ENCODE assay signal across 10 mouse cellular contexts in genomic region chr12:76752652-76753318, GRCm38 (mm10). TPM values are rescaled to one million over a fixed set of nuclear protein-coding genes. Genes with fewer than 3 reads are reported as not detected.
DNase-seq lines count a peak whose midpoint lies in the region; ATAC-seq and TF ChIP-seq lines count a peak whose summit lies in the region.
"Had no signal": no experiment of that assay in that cellular context is flagged by ENCODE, and none has a peak within 500 bp of the region (broad histone marks: within the 10 kb centered on the region; RNA-seq: fewer than 3 reads in every experiment).

No protein-coding gene starts in this region.

- ATAC-seq in inflammation-experienced regulatory T-cells, adult 6 months, result peak; percentile 95

- no peaks in the 10 kb centered on the region for H3K36me3 ChIP-seq in spleen, adult 2 months (ENCODE audit: control insufficient read depth, insufficient read depth, low read length)

- H3K4me3 ChIP-seq in spleen, adult 2 months (ENCODE audit: extremely low read depth, insufficient read depth, insufficient read length), result no peak overlapping the region

- H3K4me1 ChIP-seq in spleen, adult 2 months (ENCODE audit: control insufficient read depth, insufficient read depth, insufficient read length), result peaks cover 2% of the 10 kb centered on the region; the same call in 1 of the 2 replicates

- no peak for TF ChIP-seq POLR2A in spleen, adult 2 months (IDR thresholded peaks at IDR 0.05; ENCODE audit: low read depth, low read length)

- 32% methylated on average over 14 of the region's 14 CpGs for WGBS in spleen, adult 2 months

- DNase-seq in adrenal gland, postnatal 10 days, result peak; percentile 46
- no peak for DNase-seq in adrenal gland, adult 18-20 months (ENCODE audit: low spot score in 2 of 2)
- peak; percentile 23 to 50 for DNase-seq in spleen, adult 2 months (ENCODE audit: low read depth in 1 of 2, low spot score in 2 of 2)
- no peak for DNase-seq in spleen, adult 12 weeks (ENCODE audit: low spot score)
- DNase-seq in embryo, embryonic 11.5 days (ENCODE audit: low read depth, low spot score), result peak; percentile 29
- DNase-seq in lung, postnatal 36 days, result peak; percentile 76
- DNase-seq in testis, postnatal 10 days (ENCODE audit: low spot score), result peak; percentile 46

- no peak; the same call in 1 of the 2 replicates for TF ChIP-seq CTCF in spleen, adult 2 months (IDR thresholded peaks at IDR 0.05; ENCODE audit: extremely low read depth, insufficient read depth, insufficient read length, insufficient replicate concordance)

- H3K27ac ChIP-seq in spleen, adult 2 months (ENCODE audit: insufficient read depth, low read length), result no peak overlapping the region; the same call in 1 of the 2 replicates

- no peaks in the 10 kb centered on the region for H3K27me3 ChIP-seq in spleen, adult 2 months (ENCODE audit: control insufficient read depth, insufficient read depth, low read length)

RNA-seq across cellular contexts. Expression of gene Churc1, which starts 12.6 kb away (rescaled TPM):
- total RNA-seq in adrenal gland, postnatal 10 days (2021), result 10 to 100 TPM; 76.2 to 77.6 TPM
- total RNA-seq in adrenal gland, adult 18-20 months (2021), result 10 to 100 TPM; 74.5 to 78.6 TPM
- 15.5 and 25.6 TPM in 2 replicates for polyA plus RNA-seq in spleen, adult 2 months (2012; rRNA removed)
- 100 to 1,000 TPM; 126 to 167 (median 138) TPM for polyA plus RNA-seq in inflammation-experienced regulatory T-cells, adult 6 months (2017; shearing (Covaris generic))

RNA-seq across cellular contexts. Expression of gene Fntb, which starts 12.6 kb away (rescaled TPM):
- total RNA-seq in adrenal gland, postnatal 10 days (2021), result 10 to 100 TPM; 17.9 to 20.1 TPM
- 10 to 100 TPM; 12.8 to 14.9 TPM for total RNA-seq in adrenal gland, adult 18-20 months (2021)
- 18.7 and 19.8 TPM in 2 replicates for polyA plus RNA-seq in spleen, adult 2 months (2012; rRNA removed)
- 10 to 100 TPM; 10.6 to 28.4 (median 16.2) TPM for polyA plus RNA-seq in inflammation-experienced regulatory T-cells, adult 6 months (2017; shearing (Covaris generic))

RNA-seq across cellular contexts. Expression of gene Sptb, which starts 42.4 kb away (rescaled TPM):
- 10 to 100 TPM; 35.9 to 43.5 TPM for total RNA-seq in adrenal gland, postnatal 10 days (2021)
- 10 to 100 TPM in 1 of 2 experiments, 1 to 10 TPM in 1; 9.8 to 51.4 TPM for total RNA-seq in adrenal gland, adult 18-20 months (2021)
- 18.1 and 18.9 TPM in 2 replicates for polyA plus RNA-seq in spleen, adult 2 months (2012; rRNA removed)
- 1 to 10 TPM in 1 of 3 experiments, under 1 TPM in 2; 0.10 to 1.1 (median 0.95) TPM for polyA plus RNA-seq in inflammation-experienced regulatory T-cells, adult 6 months (2017; shearing (Covaris generic))

RNA-seq across cellular contexts. Expression of gene Gpx2, which starts 42.6 kb away (rescaled TPM):
- not detected for total RNA-seq in adrenal gland, postnatal 10 days (2021)
- total RNA-seq in adrenal gland, adult 18-20 months (2021), result not detected
- not detected in 2 replicates for polyA plus RNA-seq in spleen, adult 2 months (2012; rRNA removed)
- polyA plus RNA-seq in inflammation-experienced regulatory T-cells, adult 6 months (2017; shearing (Covaris generic)), result not detected
- total RNA-seq: heart, postnatal 14 days had no signal
- polyA plus RNA-seq: C2C12 had no signal

Comparison
In these comparisons a context has a peak if more than half of its experiments do, and no peak if none do; other contexts are left out.
1. DNase-seq: peak in adrenal gland, postnatal 10 days (single experiment), spleen, adult 2 months (2 of 2), embryo, embryonic 11.5 days (single experiment), lung, postnatal 36 days (single experiment) and testis, postnatal 10 days (single experiment); none in adrenal gland, adult 18-20 months (0 of 2) and spleen, adult 12 weeks (single experiment).